Mouse (Mus musculus): ENCODE measurements at regions not wholly inside any gene's neighbourhood (a gene's known extent, or its start where the extent isn't known, plus 50 kb on each side); places are given as distances from the start of the nearest gene placed in this dataset.

DNA sequence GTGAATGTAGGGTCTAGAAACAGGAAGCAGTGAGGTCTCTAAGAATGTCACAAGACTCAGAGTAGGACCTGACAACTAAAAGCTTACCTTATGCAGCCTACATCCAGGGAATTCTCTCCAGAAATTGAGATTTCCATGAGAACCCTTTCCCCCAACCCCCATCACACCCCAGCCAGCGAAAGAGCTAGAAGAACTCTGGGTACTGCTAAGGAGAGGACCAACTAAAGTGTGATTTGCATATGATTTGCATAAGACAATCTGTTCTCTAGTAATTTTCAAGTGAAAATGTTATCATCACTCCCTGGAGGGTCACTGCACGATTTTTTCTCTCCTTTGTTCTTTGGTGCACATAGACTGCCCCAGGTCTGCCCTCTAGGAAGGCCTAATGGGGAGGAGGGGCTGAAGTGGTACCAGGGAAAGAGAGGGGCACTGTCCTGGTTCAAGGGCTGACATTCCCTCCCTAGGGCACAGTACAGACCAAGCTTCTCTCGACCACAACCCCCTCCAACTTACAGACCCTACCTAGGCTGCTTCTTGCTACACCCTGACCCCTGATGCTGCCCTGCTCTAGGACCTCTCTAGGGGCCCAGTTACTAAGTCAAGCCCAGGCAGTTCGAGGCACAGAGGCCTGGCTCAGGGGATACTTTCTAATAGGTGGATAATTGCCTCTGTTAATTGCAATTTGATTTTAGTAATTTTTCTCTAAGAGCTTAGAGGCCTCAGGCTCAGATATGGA is 77.4 kb upstream of the Pja1 start:
- peak in 1 of 2 experiments; percentile 13 for DNase-seq (ENCODE audit: low spot score in 2 of 2)

GRCm38 (mm10) chrX:99544410-99544809 is 73.3 kb upstream of the Pja1 start:
- no peak for DNase-seq (ENCODE audit: low spot score in 2 of 2)

GRCm38 (mm10) chrX:99541916-99542315 is 70.8 kb upstream of the Pja1 start:
- DNase-seq (ENCODE audit: low spot score in 2 of 2): no peak

DNA sequence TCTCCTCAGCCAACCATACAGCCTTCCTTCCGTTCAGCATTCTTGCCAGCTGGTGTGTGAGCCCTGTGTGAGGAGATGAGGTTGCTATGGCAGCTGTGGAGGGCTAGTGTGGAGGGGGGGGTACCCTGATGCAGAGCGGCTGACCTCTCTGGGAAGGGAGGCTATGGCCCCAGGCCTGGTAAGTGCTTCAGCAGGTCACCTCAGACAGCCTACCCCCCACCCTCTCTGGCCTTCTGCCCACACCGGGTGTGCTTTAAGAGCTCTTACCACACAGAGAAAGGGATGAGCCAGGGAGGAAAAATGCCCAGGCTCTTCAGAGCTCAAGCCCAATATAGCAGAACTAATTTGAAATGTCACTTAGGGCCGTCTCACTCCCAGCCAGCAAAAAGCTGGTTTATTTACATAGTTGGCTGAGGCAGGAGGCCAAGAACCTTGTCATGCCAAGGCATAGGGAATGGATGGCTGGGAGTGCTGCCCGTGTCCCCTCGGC is 69.1 kb upstream of the Pja1 start:
- DNase-seq (ENCODE audit: low spot score in 2 of 2): no peak

GRCm38 (mm10) chrX:99539684-99540083 is 68.6 kb upstream of the Pja1 start:
- DNase-seq (ENCODE audit: low spot score in 2 of 2): no peak

DNA sequence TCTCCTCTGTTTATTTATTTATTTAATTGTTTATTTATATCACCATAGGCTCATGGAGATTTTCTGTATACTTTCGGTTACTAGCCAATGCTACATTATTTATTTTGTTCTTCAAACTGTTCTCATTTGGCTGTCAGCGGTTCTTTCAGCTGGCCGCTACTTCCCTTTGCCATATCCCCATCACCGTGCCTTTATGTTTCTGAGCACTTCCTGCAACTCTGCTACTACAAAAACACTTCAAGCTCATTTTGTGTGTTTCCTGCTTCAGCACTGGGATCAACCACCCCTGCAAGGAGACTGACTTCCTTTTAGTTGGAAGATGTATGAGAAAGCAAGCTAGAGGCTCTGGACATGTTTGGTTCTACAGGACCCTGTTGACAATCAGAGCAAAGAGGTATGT is 66.7 kb upstream of the Pja1 start:
- DNase-seq (ENCODE audit: low spot score in 2 of 2): no peak

DNA sequence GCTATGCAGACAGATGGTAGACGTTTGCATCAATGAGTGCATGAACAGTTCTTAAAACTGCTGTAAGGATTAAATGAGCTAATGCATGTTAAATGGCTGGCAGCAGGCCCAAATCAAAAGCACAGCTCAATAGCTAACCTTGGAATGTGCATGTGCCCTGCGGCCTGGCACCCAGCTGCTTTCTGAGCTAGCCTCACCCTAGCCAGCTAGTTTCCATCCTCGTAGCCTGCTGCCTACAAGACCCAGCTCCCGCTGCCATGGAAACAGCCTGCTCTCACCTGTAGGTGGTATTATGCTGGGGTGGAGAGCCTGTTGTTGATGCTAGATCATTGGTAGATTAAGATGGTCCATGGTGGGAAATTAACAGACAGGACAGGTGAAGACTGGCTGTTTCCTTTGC is 63.8 kb upstream of the Pja1 start:
- peak; percentile 31 to 42 for DNase-seq (ENCODE audit: low spot score in 2 of 2)

GRCm38 (mm10) chrX:99531154-99531553 is 60.1 kb upstream of the Pja1 start:
- DNase-seq (ENCODE audit: low spot score in 2 of 2): peak in 1 of 2 experiments; percentile 14

DNA sequence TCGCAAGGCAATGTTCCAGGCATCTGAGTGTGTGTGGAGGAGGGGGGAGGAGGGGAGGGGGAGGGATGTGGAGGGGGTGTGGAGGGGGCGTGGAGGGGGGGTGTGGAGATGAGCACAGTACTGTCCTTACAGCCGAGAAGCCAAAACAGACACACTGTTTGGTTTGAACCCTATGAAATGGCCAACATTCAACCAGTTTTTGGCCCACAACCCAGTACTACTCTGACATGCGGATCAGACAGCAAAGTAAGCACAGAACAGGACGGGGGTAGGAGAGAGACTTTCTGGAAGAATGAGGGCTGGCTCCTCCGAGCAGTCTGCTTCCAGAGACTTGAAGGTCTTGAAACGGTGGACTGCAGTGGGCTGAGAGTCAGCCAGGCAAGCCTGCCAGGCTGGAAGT is 59.4 kb upstream of the Pja1 start:
- no peak for DNase-seq (ENCODE audit: low spot score in 2 of 2)

- no peak for DNase-seq (ENCODE audit: low spot score in 2 of 2)
Observed at GRCm38 (mm10) chrX:99523306-99523705, 52.2 kb upstream of the Pja1 start.

DNA sequence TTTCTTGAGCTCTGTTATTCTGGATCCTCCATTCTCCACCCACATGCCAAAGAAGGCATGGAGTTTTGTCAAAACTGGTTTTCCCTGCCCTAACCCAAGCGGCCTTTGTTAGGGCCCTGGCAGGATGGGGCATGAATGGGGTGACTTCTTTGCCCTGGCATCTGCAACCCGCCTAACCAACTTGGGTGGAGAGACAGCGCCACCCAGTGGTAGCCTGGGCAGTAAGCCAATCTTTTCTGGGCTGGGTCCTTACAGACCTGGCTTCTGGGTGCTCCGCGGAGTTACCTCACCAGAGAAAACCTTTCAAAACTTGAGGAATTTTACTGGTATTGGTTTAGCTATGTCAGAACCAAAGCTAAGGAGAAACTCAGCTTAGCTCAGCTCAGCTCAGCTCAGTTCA is 51.8 kb upstream of the Pja1 start:
- peak; percentile 46 to 69 for DNase-seq (ENCODE audit: low spot score in 2 of 2)

DNA sequence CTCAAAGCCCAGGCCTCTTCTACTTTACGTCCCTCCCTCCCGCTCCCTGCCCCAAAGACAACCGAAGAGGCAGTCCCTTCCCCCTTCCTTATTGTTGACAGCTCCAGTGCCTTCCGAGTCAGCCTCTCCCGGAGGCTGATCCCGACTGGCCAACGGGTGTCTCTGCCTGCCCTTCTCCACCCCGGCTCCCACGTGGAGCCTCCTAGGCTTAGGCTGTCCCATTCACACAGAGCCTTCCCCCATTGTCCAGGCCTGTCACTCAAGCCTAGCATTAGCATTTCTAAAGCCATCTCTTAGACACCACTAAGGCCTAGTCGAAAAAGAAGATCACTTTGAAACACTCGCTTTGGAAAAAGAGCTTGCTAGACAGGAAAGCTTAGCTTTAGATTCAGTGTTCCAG is 51.2 kb upstream of the Pja1 start:
- no peak for DNase-seq (ENCODE audit: low spot score in 2 of 2)

- no peak for DNase-seq (ENCODE audit: low spot score in 2 of 2)
Observed at GRCm38 (mm10) chrX:99521866-99522265, 50.8 kb upstream of the Pja1 start.
